Mouse (Mus musculus) kidney, adult 18-20 months (tissue): ENCODE measurements at regions not wholly inside any gene's neighbourhood (a gene's known extent, or its start where the extent isn't known, plus 50 kb on each side); places are given as distances from the start of the nearest gene placed in this dataset.

ENCODE experiments used
- DNase-seq: peaks from one replicate; pipeline ENCODE4 v3.0.0; 2021

DNA sequence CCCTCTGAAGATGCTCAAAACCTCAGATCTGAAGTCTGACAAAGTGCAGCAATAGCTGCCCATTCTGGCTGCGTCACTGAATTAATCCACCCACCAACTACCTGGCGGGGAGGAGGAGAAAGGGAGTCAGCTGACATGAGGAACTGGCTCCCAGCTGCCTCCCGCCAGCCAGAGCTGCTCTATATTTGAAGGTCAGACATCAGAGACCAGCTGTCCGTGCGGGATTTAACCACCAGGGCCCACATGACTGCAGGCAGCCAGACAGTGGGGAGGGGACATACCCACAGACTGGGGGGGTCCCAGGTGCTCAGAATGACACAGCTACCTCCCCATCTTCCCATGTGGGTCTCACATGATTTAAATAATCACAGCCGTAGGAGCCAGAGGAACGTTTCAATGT is 94.8 kb upstream of the Aldh1b1 start:
- DNase-seq: peak; percentile 8

DNA sequence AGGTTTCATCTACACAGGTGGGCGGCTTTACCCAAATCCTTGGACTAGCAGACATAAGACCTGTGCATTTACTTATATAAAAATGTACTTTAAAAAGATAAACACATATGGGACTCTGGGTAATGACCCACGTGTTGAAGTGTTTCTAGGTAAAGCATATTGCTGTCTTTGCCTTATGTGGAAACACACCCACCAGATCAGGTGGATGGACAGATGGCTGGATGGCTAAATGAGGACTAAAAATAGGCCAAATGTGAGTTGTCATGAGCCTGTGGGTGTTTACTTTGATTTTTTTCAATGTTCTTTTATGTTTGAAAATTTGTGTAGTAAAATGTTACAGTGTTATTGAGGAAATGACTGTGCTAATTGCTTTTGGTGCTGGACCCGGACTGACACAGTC is 99.2 kb upstream of the Aldh1b1 start:
- no peak for DNase-seq

DNA sequence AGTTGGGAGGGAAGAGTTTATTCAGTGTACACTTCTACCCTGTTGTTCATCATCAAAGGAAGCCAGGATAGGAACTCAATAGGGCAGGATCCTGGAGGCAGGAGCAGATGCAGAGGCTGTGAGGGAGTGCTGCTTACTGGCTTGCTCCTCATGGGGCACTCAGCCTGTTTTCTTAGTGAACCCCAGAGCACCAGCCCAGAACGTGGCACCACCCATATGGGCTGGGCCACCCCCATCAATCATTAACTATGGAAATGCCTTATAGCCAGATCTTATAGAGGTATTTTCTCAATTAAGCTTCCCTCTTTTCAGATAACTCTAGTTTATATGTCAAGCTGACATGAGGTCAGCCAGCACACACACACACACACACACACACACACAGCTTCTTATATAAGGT is 103.6 kb upstream of the Aldh1b1 start:
- DNase-seq: no peak

DNA sequence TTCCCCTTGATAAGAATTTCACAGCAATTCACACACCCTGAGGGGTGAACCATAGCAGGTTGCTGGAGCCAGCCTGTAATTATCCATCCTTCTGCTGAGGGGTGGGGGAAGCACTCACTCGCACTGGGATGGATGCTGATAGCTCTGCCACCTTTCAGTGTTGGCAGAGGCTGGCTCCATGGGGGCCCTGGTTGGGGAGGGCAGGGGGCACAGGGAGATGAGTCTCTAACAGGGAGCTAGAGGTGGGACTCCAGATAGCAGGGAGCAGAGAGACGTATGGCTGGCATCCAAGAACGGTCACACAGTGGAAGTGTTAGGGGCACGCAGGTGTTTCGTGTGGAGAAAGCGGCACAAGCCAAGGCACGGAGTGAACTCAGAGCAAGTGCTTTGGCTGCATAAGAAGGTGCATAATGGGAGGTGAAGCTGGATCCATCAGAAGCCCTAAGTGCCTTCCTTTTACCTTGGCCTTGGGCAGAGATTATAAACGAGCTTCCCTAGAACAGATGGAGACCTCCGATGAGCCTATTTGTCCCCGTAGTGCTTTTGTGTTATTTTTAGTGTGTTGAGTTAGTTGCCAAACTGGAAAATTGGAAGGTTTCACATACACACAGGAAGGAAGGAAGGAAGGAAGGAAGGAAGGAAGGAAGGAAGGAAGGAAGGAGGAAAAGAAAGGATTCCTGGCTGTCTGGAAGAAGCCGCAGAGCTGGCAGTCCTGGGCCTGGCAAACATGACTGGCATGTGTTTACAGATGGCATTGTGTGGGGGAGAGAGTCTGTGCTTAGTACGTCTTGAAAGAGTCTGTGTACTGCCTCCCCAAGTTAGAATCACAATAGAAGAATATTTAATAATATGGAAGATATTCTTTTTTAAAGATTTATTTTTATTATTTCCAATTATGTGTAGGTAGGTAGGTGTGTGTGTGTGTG is 108.6 kb upstream of the Aldh1b1 start:
- DNase-seq: no peak

DNA sequence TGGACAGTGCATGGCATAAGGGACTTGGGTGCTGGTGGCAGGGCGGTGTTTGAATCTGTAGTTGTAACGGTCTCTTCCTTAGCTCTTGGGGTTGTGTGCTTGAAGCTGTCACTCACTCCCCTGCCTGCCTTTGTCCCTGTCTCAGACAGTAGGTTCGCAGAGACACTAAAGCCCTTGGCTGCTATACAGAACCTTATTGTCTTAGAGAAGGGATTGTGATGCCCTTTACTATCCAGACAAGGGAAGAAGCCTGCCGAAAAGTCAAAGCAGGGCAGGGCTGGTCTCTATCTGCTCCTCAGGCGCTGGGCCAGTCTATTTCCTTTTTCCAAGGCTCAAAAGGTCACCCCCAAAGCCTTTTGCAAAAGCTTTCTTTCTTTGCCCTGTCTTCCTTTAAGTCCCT is 109.2 kb upstream of the Aldh1b1 start:
- no peak for DNase-seq

DNA sequence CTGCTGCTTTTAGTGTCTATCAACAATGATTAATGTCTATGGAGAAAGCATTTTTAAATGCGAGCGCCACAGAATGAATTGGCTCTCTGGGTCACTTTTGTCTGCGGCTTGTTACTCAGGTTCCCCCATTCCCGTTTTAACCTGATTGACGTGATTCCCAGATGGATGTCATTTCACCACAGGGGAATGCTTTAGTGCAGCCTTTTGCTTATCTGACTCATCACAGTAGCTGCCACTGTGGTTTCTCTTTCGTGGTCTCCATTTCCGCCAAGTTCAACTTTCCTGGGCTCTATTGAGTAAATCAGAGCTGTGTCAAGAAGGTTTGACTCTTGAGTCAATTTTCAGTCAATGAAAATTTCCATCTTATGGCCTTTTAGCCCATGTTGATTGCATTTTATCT is 110.6 kb upstream of the Aldh1b1 start:
- DNase-seq: no peak

DNA sequence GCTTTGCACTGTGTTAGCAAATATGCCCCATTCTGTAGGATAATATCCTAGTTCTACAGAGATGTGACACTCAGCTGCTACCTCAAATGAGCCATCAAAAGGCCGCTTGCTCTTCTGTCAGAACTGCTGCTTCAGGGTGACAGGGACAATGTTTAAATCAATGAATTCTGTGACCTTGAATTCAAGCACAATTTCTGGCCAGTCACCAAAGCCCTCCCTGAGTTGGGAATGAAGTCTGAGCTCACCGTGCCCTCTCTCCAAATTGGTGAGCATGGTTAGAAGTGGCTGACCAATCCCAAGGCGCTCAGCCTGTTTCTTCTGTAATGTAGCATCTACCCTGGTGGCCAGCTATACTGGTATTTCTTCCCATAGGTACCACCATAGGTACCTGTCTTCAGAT is 113.8 kb upstream of the Aldh1b1 start:
- no peak for DNase-seq

DNA sequence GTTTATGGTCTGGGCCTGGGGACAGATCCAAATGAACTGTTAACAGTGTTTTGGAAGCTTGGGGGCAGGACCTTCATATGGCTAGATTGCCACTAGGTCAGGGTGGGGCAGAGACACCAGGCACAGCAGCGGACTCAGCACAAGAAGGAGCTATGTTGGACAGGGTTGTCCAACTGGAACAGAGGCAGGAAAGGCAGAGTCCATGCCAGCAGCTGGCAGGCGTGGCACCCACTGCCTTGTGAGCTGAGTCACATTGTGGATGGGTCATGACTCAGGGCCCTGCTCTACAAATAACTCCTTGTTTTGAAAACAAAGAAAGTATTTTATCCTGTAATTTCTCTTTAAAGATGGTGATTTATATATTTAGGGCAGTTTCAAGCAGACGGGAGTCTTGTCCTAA is 115.6 kb upstream of the Aldh1b1 start:
- peak; percentile 7 for DNase-seq

DNA sequence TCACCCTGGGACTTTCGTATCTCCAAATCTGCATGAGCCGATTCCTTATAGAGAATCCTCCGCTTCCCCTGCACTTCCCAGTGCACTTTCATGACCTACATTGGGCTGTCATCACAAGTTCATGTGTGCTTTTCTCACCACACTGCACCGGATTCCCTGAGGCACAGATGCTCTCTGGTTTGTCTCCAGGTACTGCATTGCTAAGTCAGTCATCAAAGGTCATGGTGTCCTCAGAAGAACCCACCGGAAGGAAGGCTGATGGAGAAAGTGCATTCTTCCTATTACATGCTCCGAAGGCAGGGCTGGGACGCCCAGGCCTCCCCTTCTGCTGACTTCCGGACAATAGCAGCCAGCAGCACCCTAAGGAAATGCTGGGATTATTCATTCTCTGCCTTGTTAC is 116.1 kb upstream of the Aldh1b1 start:
- DNase-seq: no peak

DNA sequence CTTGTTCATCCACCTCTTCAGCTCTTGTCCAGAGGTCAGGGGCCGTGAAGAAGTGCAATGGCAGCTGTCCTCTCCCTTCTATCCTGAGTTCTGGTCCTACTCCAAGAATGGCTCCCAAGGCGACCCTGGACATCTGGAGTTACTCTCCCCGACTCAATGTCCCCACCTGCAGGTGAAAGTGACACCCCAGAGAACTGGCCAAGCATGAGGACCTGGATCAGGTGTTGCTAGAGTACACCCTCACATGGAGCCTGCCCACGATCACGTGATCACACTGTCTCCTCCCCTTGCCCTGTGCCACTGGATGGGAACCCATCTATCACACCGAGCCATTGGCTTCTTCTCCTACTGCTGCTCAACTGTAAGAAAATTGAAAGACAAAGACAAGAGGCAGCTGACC is 122.7 kb upstream of the Aldh1b1 start:
- peak; percentile 29 for DNase-seq

DNA sequence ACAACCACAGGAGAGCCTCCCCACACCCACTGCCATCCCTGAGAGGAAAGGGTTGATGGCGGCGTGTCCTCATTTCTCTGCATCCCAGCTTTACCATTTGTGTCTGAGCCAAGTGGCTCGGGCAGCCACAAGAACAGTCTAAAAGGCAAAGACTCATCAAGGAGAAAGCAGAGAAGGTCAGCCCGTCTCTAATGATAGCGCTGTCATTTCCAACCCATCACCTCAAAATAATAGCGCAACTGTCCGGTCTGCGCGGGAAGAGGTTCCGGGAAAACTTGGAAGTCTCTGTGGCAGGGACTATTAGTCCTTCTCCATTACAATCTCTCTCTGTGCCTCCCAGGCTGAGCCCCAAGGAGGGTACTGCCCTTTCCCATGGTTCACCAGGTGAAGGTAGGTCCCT is 124.5 kb upstream of the Aldh1b1 start:
- DNase-seq: no peak

DNA sequence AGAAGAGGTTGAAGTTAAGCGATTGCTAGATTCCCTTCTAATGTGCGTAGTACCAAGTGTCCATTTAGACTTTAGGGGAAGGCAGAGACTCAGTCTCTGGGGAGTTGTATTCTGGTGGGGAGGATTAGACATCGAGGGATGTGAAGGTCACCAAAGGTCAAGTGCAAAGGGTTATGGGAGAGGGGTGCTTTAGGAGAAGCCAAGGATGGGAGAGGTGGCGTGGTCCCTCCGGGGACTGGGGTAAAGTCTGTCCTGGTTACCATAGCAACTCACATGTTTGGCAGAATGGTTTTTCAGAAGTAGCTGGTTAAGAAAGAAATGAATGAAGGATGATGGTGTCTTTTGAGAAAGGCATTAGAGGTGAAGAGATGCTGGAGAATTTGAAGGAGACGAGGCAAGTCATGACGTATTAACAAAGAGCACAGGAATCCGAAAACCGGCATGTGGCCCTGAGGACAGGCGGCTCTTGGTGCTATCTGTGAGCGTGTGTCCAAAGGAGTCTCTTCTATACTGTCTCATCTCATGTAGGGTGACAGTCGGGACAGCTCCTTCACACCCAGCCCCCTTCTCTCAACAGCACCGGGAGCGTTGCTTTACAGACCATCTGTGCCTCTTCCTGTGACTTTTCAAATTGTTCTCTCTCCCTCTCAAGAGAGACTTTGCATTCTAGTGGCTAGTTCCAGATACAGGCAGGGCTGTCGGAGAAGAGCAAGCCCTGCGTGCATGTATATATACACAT is 125.6 kb upstream of the Aldh1b1 start:
- no peak for DNase-seq

DNA sequence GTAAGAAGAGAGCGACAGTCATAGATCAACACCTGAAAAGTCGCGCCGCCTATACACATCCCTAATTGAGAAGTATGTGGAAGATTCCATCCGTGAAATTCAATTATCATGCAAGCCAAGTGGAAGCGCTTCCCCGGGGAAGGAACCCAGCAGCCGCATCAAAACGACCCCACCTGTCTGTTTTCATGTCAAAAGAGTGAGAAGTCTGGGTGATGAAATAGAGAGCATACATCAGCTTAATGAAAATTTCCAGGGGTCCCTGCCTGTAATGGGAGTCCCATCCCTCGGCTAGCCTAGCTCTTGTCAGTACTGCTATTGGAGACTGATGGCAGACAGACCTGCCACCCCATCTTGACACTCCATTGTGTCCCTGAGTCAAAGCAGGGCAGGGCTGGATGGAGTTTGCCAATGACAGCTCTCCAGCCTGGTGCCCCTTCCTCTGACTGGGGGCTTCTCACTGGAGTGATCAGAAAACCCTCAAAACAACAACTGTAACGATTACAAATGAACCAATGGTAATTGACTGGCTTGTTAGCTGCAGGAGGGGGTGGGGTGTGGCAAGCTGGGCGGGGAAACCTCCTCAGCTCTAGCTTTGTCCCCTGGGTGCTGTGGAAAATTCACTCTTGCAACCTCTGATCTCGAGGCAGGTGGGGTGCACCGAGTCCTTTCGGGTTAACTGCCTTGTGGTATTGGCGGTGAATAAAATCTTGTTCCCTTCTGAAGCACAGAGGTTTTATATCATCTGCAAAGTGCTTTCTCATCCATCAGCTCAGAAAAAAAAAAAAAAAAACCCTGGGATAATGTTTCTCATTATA is 126.4 kb upstream of the Aldh1b1 start:
- DNase-seq: no peak

DNA sequence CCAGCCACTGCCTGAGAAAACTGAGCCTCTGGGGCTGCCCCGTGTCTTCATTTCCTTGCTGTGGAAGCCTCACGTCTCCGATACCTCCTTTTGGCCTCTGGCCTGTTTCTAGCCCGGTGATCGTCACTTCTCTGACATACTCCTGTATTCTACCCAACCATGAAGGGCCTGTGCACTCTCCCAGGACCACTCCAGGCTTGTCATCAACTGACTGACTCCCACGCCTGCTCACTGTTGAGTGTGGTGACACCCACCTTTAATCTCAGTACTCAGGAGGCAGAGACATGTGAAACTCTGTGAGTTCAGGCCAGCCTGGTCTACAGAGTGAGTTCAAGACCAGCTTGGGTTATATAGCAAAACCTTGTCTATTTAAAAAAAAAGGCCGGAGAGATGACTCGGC is 132.1 kb upstream of the Shb start:
- DNase-seq: no peak

DNA sequence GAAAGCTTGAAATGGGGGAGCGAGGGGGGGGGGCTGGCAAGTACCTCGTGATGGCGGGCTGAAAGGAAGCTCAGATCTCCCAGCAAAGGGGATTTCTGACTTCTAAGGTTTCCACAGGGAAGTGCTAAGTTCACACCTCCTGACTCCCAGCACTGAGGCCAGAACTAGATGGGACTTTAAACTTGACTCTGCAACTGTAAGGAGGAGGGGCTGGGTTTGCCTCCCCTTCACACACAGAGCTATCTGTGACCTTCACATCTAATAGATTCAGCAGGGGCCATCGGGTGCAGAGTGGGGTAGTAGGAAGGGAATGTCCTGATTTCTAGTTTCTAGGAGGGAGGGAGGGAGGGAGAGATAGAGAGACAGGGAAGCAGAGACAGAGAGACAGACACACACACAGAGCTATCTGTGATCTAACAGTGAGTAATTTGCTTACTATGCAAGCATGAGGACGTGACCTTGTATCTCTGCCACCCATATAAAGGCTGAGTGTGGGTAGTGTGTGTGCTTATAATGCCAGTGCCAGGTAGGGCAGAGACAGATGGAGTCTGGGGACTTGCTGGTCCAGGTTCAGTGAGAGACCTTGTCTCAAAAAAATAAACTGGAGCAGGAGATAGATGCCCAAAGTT is 125.2 kb upstream of the Shb start:
- DNase-seq: no peak

DNA sequence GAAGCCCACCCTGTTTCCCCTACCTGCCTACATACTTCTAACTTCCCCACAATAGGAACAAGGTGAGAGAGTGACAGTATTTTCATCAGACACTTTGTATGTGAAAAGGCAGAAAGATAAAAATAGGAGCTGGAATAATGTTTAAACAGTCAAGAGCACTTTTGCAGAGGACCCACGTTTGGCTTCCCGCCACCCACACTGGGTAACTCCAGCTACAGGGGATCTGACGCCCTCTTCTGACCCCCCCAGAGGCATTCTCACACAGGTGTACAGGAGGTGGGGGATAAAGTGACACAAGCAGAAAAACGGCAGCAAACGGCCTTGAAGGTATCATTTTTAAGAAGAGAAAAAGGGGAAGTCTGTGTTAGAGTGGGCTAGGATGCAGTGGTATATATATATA is 123.5 kb upstream of the Shb start:
- DNase-seq: no peak

DNA sequence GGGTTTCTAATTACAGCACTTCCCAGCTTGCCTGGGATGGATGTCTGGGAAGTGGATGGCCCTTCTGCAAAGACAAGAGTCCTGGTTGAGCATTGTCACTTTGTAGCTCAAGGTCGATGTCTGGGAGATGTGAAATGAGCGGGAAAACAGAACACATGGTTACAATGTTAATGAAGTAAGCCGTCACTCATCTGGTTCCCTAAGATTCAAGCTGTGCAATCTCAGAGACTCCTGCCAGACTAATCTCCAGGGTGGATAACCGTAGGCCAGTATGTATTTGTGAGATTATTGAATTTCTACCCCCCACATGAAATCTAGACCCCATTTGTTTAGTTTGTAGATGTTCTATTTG is 122.5 kb upstream of the Shb start:
- no peak for DNase-seq

DNA sequence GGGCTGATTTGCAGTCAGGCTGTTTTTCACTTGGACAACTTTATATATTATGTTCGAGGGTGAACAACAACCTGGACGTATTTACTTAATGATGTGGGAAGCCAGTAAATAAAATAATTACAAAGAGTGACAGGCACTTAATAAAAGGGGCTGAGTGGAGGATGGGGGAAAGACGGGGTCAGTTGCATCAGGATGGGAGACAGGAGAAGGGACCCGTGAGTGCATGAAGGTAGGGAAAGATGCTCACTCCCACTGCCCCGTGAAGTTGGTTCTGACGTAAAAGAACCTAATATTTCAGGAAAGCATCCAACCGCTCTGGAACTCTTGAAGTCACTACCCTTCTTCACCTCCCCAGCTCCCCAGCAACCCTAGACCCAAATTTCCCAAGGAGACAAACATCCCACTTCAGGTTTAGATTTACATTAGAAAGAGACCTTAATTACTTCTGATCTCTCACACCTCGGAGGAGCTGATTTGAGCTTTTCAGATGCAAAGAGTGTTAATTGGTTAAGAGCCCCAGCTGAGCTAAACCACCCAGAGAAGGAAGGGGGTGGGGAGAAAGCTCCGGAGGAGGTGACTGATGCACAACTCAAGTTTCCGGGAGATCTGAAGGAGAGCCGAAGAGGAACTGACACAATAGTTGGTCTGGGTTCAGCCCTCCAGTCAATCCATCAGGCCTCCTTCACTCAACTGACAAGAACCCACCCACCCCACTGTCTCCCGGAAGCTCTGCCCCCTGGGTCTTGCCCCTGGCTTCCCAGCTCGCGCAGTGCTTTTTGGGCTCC is 121.9 kb upstream of the Shb start:
- DNase-seq: no peak

DNA sequence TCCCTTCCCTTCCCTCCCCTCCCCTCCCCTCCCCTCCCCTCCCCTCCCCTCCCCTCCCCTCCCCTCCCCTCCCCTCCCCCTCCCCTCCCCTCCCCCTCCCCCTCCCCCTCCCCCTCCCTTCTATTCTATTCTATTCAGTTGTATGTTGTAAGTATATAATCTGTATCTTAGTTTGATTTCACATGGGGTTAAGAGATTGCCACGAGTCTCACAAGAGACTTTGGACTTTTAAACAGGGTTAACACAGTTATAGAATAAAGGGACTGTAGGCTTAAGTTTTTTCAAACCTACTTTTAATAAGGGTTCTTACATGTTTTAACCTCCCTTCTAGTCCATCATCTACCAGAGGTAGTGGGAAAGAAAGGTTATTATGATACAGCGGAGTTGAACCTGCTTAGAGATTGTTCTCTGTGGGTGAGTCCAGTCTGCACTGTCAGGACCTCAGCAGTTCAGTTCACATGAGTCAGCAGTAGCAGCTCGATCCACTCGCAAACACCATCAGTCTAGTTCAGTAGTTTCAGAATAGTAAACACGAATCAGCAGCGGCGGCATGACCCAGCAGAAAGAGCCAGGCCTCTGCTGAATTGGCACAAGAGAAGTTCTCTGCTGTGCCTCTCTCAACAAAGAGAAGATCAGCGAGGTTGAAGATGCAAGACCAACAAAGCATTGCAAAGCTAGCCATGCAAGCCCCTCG is 116.8 kb upstream of the Shb start:
- no peak for DNase-seq

DNA sequence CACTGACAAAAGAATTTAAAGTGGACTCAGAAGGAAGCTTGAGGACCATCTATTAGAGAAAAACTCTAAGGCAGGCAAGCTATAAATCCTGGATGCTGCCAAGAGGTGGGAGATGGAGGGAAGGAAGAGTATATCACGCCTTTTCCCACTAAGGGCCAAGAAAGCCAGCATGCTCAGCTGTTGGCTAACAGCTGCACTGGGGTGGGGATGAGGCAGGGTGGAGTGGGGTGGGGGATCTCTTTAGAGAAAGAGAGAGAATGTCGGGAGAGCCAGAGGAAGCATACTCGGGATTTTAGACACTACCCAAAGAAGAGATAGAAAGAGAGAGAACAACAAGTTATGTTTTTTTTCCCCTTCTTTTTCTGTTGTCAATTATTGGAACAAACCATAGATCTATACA is 115.2 kb upstream of the Shb start:
- no peak for DNase-seq

DNA sequence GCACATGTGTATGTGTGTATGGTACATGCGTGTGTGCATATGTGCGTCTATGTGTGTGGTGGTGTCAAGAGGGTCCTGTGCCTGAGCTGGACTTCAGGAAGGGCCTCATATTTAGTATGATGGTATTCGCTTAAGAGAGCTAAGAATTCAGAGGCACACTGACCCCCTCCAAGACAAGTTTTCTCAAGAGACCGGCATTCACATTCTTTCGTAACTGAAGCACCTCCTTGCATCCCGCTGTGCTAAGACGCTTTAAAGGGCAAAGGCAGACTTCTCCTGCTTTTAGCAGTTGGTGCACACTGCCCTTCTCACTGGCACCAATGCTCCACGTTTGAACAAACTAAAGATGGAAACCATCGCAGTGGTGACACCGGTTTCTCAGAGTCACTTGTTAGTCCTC is 110.3 kb upstream of the Shb start:
- no peak for DNase-seq

DNA sequence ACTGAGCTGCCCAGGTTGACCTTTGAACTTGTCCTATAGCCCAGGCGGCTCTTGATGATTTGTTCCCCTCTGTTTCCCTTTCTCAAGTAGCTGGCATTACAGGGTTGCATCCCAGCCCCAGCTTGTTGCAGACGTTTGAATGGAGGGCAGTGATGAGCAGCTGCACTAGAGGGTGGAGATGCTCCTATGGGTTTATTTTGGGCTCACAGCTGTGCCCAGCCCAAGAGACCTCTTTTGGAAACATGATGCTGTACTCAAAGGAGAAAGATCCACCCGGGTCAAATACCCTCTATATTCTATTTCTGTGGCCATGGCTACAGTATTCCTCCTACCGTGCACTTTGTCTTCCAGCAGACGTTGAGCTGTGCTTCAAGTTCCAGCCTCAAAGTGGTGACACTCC is 109.0 kb upstream of the Shb start:
- no peak for DNase-seq
